Mouse (Mus musculus): ENCODE results near the gene Gm20721. TPM values are rescaled to one million over a fixed set of nuclear protein-coding genes. Genes with fewer than 3 reads are reported as not detected.

Gene Gm20721
- polyA plus RNA-seq, 1 experiment: 0.06 TPM

DNA sequence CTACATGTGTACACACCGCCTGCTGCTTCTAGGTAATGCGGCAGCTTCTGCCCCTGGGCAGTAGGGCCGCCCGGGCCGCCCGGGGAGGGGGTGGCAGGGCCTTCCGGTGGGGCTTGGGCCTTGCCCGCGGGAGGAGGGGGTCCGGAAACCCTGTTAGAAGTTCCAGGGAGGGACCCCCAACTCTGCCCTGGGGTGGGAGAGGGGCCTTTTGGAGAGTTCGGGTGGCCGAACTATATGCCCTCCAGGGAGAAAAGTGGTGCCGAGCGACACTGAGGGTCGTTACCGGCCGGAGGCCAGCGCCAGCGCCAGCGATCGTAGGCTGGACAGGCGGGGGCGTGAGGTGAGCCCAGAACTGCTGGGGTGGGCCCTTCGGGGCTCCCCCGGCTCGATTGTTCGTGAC is 46.3 kb downstream of the Gm20721 start:
- Histone ChIP-seq H3K4me1 (ENCODE audit: control insufficient read depth, insufficient read depth, low read length) (no peaks in the 10 kb centered on the region), H3K4me3 (ENCODE audit: insufficient read depth, low read length) (no peak overlapping the region), H3K27ac (ENCODE audit: insufficient read depth, low read length) (no peak overlapping the region)
- TF ChIP-seq POLR2A (IDR thresholded peaks at IDR 0.05; ENCODE audit: extremely low read depth, insufficient read depth, low read length): no peak
- no peak for TF ChIP-seq CTCF (IDR thresholded peaks at IDR 0.05; ENCODE audit: extremely low read depth, insufficient read depth, low read length)

DNA sequence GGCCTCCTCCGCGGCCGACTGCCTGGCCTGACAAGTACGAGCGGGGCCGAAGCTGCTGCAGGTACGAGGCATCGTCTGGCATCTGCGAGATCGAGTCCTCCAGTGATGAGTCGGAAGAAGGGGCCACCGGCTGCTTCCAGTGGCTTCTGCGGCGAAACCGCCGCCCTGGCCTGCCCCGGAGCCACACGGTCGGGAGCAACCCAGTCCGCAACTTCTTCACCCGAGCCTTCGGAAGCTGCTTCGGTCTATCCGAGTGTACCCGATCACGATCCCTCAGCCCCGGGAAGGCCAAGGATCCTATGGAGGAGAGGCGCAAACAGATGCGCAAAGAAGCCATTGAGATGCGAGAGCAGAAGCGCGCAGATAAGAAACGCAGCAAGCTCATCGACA is 46.7 kb downstream of the Gm20721 start:
- Histone ChIP-seq H3K4me3 (ENCODE audit: insufficient read depth, low read length) (no peak overlapping the region), H3K27ac (ENCODE audit: insufficient read depth, low read length) (no peak overlapping the region), H3K4me1 (ENCODE audit: control insufficient read depth, insufficient read depth, low read length) (no peaks in the 10 kb centered on the region)
- TF ChIP-seq CTCF (IDR thresholded peaks at IDR 0.05; ENCODE audit: extremely low read depth, insufficient read depth, low read length) (no peak), POLR2A (IDR thresholded peaks at IDR 0.05; ENCODE audit: extremely low read depth, insufficient read depth, low read length) (no peak)

DNA sequence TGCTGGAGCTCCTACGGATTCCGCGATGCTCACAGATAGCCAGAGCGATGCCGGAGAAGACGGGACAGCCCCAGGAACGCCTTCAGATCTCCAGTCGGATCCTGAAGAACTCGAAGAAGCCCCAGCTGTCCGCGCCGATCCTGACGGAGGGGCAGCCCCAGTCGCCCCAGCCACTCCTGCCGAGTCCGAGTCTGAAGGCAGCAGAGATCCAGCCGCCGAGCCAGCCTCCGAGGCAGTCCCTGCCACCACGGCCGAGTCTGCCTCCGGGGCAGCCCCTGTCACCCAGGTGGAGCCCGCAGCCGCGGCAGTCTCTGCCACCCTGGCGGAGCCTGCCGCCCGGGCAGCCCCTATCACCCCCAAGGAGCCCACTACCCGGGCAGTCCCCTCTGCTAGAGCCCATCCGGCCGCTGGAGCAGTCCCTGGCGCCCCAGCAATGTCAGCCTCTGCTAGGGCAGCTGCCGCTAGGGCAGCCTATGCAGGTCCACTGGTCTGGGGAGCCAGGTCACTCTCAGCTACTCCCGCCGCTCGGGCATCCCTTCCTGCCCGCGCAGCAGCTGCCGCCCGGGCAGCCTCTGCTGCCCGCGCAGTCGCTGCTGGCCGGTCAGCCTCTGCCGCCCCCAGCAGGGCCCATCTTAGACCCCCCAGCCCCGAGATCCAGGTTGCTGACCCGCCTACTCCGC is 47.3 kb downstream of the Gm20721 start:
- TF ChIP-seq POLR2A (IDR thresholded peaks at IDR 0.05; ENCODE audit: extremely low read depth, insufficient read depth, low read length) (no peak), CTCF (IDR thresholded peaks at IDR 0.05; ENCODE audit: extremely low read depth, insufficient read depth, low read length) (no peak)
- Histone ChIP-seq H3K4me3 (ENCODE audit: insufficient read depth, low read length) (no peak overlapping the region), H3K27ac (ENCODE audit: insufficient read depth, low read length) (no peak overlapping the region), H3K4me1 (ENCODE audit: control insufficient read depth, insufficient read depth, low read length) (no peaks in the 10 kb centered on the region)

DNA sequence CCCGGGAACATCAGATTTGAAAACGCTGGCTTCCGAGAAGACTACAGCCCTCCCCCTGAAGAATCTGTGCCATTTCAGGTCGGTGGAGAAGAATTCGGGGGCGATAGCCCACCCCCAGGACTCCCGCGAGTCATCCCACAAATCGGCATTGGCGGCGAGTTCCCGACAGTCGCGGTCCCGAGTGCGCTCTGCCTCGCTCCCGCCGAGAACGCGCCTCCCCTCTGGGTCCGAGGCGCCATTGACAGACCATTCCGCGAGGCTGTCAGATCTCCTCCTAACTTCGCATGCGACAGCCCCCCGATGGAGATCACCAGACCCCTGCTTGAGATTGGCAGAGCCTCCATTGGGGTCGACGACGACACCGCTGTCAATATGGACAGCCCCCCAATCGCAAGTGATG is 48.0 kb downstream of the Gm20721 start:
- H3K4me3 ChIP-seq (ENCODE audit: insufficient read depth, low read length): no peak overlapping the region

DNA sequence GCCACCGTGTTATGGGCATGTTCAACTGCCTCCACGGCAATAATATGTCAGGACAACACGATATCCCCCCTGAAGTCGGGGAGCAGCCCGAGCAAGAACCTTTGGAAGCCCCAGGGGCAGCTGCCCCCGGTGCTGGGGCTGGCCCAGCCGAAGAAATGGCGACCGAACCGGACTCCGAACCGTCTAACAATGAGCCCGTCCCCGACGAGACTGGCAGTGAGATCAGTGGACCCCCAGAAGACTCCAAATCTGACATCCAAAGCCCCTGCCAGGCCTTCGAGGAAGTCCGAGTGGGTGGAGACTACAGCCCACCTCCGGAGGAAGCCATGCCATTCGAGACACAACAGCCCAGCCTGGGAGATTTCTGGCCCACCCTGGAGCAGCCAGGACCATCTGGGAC is 48.7 kb downstream of the Gm20721 start:
- Histone ChIP-seq H3K27ac (ENCODE audit: insufficient read depth, low read length) (no peak overlapping the region), H3K4me3 (ENCODE audit: insufficient read depth, low read length) (no peak overlapping the region), H3K4me1 (ENCODE audit: control insufficient read depth, insufficient read depth, low read length) (no peaks in the 10 kb centered on the region)
- TF ChIP-seq CTCF (IDR thresholded peaks at IDR 0.05; ENCODE audit: extremely low read depth, insufficient read depth, low read length): no peak
- no peak for TF ChIP-seq POLR2A (IDR thresholded peaks at IDR 0.05; ENCODE audit: extremely low read depth, insufficient read depth, low read length)

More for the DNA sequence above, 48.0 kb downstream of the Gm20721 start:
- TF ChIP-seq POLR2A (IDR thresholded peaks at IDR 0.05; ENCODE audit: extremely low read depth, insufficient read depth, low read length): no peak
- Histone ChIP-seq H3K27ac (ENCODE audit: insufficient read depth, low read length) (no peak overlapping the region), H3K4me1 (ENCODE audit: control insufficient read depth, insufficient read depth, low read length) (no peaks in the 10 kb centered on the region)

DNA sequence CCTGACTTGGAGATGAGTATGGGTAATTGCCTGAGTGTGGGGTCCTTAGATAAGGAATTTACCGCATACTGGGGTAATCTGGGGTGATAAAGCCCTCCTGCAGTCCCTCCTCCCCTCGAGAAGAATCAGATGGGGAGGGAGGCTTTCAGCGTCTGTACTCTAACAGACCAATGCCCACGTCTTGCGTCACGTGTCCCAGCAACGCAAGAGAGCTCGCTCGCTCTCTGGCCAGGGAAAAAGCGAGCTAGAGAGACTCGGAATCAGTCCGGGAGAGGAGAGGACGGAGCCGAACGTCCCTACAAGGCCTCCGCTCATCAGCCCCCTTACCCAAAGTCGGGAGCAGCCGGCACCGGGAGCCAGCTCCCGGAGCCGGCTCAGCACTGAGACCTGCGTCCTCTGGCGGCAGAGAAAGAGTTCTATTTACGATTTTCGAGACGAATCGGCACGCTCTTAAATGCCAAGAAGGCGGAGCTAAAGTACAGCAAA is 49.4 kb downstream of the Gm20721 start:
- H3K27ac ChIP-seq (ENCODE audit: insufficient read depth, low read length): no peak overlapping the region
- no peak overlapping the region for H3K4me3 ChIP-seq (ENCODE audit: insufficient read depth, low read length)
- no peaks in the 10 kb centered on the region for H3K4me1 ChIP-seq (ENCODE audit: control insufficient read depth, insufficient read depth, low read length)
- no peak for TF ChIP-seq POLR2A (IDR thresholded peaks at IDR 0.05; ENCODE audit: extremely low read depth, insufficient read depth, low read length)
- peak; percentile 23; the same call in 1 of the 2 replicates for TF ChIP-seq CTCF (IDR thresholded peaks at IDR 0.05; ENCODE audit: extremely low read depth, insufficient read depth, low read length)

DNA sequence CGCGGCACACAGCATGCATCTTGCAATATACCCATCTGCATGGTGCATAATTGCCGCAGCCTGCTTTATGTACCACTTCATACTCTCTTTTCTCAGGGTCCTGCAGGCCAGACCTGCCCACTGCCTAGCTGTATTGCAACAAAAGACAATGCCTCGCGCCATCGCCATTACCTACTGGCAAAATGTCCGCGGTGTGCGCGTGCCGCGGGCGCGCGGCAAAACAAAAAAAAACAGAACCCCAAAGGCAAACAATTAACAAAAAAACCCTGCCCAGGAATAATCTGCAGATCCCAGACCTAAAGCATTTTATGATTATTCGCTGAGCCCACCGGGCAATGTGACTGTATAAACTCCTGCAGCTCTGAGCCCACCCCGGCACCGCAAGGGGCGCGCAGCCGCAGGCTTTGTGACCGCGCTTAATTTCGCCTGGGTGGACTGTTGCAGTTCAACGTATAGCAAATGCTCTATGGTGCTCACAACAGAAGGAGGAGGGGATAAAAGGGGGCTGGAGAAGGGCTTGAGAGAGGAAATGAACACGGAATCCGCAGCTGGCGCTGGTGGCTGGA is 50.5 kb downstream of the Gm20721 start:
- TF ChIP-seq POLR2A (IDR thresholded peaks at IDR 0.05; ENCODE audit: extremely low read depth, insufficient read depth, low read length) (no peak), CTCF (IDR thresholded peaks at IDR 0.05; ENCODE audit: extremely low read depth, insufficient read depth, low read length) (no peak)
- no peaks in the 10 kb centered on the region for H3K4me1 ChIP-seq (ENCODE audit: control insufficient read depth, insufficient read depth, low read length)
- H3K27ac ChIP-seq (ENCODE audit: insufficient read depth, low read length): no peak overlapping the region
- H3K4me3 ChIP-seq (ENCODE audit: insufficient read depth, low read length): peak overlapping the region; percentile 30; the same call in 1 of the 2 replicates

DNA sequence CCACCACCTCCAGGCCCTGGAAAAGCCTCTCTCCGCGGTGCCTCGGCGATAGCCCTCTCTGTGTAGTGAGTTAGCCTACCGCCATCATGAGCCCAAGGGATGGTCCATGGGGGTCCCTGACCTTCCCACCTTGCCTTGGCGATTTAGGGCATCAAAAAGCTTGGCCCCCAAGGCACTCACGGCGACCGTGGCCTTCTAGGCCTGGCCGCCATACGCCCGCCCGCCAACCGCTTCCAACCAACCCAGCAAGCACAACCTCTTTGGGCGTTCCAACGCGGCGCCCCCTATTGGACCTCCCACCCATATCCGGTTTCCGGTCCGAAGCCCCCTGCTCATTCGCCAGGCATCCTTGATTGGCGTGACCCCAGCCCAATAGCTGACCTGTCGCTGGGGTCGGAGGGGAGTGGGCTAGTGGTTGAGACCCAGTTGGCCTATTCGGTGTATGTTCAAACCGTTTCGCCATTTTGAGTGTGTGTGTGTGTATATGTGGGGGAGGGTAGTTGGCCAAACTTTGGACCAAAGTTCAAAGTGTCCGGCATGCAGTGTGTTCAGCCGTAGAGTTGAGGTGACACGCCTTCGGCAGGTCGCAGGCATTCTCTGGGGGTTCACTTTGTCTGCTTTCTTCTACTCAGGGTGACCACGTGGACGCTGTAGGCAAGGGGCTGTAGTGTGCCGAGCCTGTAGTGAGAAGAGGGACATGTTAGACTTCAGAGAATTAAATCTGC is 51.2 kb downstream of the Gm20721 start:
- H3K4me3 ChIP-seq (ENCODE audit: insufficient read depth, low read length): peak overlapping the region; percentile 30
- TF ChIP-seq CTCF (IDR thresholded peaks at IDR 0.05; ENCODE audit: extremely low read depth, insufficient read depth, low read length) (no peak), POLR2A (IDR thresholded peaks at IDR 0.05; ENCODE audit: extremely low read depth, insufficient read depth, low read length) (no peak)
- H3K4me1 ChIP-seq (ENCODE audit: control insufficient read depth, insufficient read depth, low read length): no peaks in the 10 kb centered on the region
- no peak overlapping the region for H3K27ac ChIP-seq (ENCODE audit: insufficient read depth, low read length)

DNA sequence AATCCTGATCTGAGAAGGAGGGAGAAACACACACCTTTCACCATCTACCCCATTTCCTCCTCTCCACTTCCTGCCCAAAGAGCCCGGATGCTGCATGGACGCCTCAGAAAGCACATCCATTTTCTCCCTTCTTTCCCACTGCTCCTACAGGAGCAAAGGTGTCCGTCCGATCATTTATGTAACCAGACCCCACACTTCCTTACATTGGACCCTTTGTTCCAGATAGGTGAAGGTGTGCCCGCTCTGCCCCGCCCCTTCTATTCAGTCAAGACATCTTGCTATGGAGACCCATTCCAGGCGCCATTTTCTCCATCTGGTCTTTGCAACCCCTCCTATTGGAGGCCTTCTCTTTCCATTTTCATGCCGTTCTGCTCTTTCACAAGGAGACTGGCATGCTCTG is 52.1 kb downstream of the Gm20721 start:
- TF ChIP-seq POLR2A (IDR thresholded peaks at IDR 0.05; ENCODE audit: extremely low read depth, insufficient read depth, low read length): no peak
- TF ChIP-seq CTCF (IDR thresholded peaks at IDR 0.05; ENCODE audit: extremely low read depth, insufficient read depth, low read length): no peak

DNA sequence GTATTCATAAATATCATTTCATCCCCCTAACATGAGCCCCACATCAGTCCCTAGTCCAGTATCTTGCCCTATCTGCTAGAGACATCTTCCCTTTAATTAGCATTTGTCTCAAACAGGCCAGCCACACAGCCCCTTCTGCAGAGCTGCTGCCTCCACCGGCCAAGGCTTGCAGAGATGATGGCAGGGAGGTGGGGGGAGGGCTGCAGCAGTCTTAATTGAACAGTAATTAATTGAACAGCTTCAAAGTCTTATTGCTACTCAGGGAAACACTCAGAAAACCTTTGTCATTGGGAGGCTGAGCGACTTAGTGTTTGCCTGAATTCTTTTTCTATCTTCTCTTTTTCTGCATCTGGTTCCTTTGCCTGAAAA is 54.9 kb downstream of the Gm20721 start:
- Histone ChIP-seq H3K4me1 (ENCODE audit: control insufficient read depth, insufficient read depth, low read length) (no peaks in the 10 kb centered on the region), H3K27ac (ENCODE audit: insufficient read depth, low read length) (no peak overlapping the region), H3K4me3 (ENCODE audit: insufficient read depth, low read length) (no peak overlapping the region)
- no peak for TF ChIP-seq POLR2A (IDR thresholded peaks at IDR 0.05; ENCODE audit: extremely low read depth, insufficient read depth, low read length)
- no peak for TF ChIP-seq CTCF (IDR thresholded peaks at IDR 0.05; ENCODE audit: extremely low read depth, insufficient read depth, low read length)

More for the DNA sequence above, 52.1 kb downstream of the Gm20721 start:
- H3K4me1 ChIP-seq (ENCODE audit: control insufficient read depth, insufficient read depth, low read length): no peaks in the 10 kb centered on the region
- H3K27ac ChIP-seq (ENCODE audit: insufficient read depth, low read length): no peak overlapping the region
- peak overlapping the region; percentile 30 for H3K4me3 ChIP-seq (ENCODE audit: insufficient read depth, low read length)

Data from cortical plate, adult 2 months (tissue).